ENCODE assay signal across 18 mouse cellular contexts in genomic region chr17:48613491-48613890, GRCm38 (mm10).
A peak's percentile ranks its signal among the peaks of the same experiment; 100 is the strongest.
DNase-seq lines count a peak whose midpoint lies in the region; ATAC-seq and TF ChIP-seq lines count a peak whose summit lies in the region.
"Had no signal": no experiment of that assay in that cellular context is flagged by ENCODE, and none has a peak within 500 bp of the region (broad histone marks: within the 10 kb centered on the region; RNA-seq: fewer than 3 reads in every experiment).

No protein-coding gene starts in this region.

- intact Hi-C loops in heart, postnatal 10 days (cut with DNase I) = no loop called here

- no peak for TF ChIP-seq POLR2A in liver, adult 2 months (IDR thresholded peaks at IDR 0.05; ENCODE audit: extremely low read depth, insufficient read depth, low read length)
- no peak for TF ChIP-seq POLR2A in ES-Bruce4 (IDR thresholded peaks at IDR 0.05; ENCODE audit: insufficient read depth, low read length)
- no peak for TF ChIP-seq POLR2A in bone marrow, adult 2 months (IDR thresholded peaks at IDR 0.05; ENCODE audit: borderline replicate concordance, control insufficient read depth, low read depth, low read length)

- H3K27me3 ChIP-seq in liver, adult 2 months (ENCODE audit: control insufficient read depth, insufficient read depth, low read length) = no peaks in the 10 kb centered on the region
- H3K27me3 ChIP-seq in liver, embryonic 12.5 days (replicated peaks) = no peaks in the 10 kb centered on the region
- no peaks in the 10 kb centered on the region for H3K27me3 ChIP-seq in ES-Bruce4 (ENCODE audit: control insufficient read depth, insufficient read depth, low read length, poor library complexity, severe bottlenecking)
- H3K27me3 ChIP-seq in midbrain, embryonic 13.5 days = no peaks in the 10 kb centered on the region
- H3K27me3 ChIP-seq: Patski had no signal

- no peak overlapping the region for H3K9ac ChIP-seq in liver, adult 2 months (ENCODE audit: low read depth, low read length)
- H3K9ac ChIP-seq in liver, embryonic 12.5 days = no peak overlapping the region
- no peak overlapping the region for H3K9ac ChIP-seq in ES-Bruce4 (ENCODE audit: low read depth, poor library complexity, severe bottlenecking)
- H3K9ac ChIP-seq in midbrain, embryonic 13.5 days (replicated peaks) = no peak overlapping the region

- no peaks in the 10 kb centered on the region for H3K79me2 ChIP-seq in liver, adult 2 months (ENCODE audit: control insufficient read depth, insufficient read depth, low read length)

- no peak overlapping the region for H3K27ac ChIP-seq in liver, adult 2 months (replicated peaks; ENCODE audit: insufficient read depth, low read depth, low read length)
- H3K27ac ChIP-seq in liver, embryonic 12.5 days = no peak overlapping the region
- H3K27ac ChIP-seq in ES-Bruce4 (ENCODE audit: insufficient read depth, low read length) = no peak overlapping the region
- H3K27ac ChIP-seq in bone marrow, adult 2 months (ENCODE audit: control insufficient read depth, insufficient read depth, low read depth, low read length, poor library complexity) = no peak overlapping the region
- no peak overlapping the region for H3K27ac ChIP-seq in midbrain, embryonic 13.5 days
- H3K27ac ChIP-seq: limb, embryonic 10.5 days had no signal

- 86% methylated on average over 5 of the region's 5 CpGs for WGBS in liver, adult 2 months
- 70% methylated on average over 5 of the region's 5 CpGs for WGBS in liver, embryonic 12.5 days (ENCODE audit: insufficient replicate concordance)
- WGBS in bone marrow, adult 2 months = 79% methylated on average over 5 of the region's 5 CpGs
- 90% methylated on average over 5 of the region's 5 CpGs for WGBS in midbrain, embryonic 13.5 days

- H3K36me3 ChIP-seq in liver, adult 2 months (ENCODE audit: control insufficient read depth, insufficient read depth, low read length) = no peaks in the 10 kb centered on the region
- no peaks in the 10 kb centered on the region for H3K36me3 ChIP-seq in liver, embryonic 12.5 days
- H3K36me3 ChIP-seq in ES-Bruce4 (ENCODE audit: control insufficient read depth, insufficient read depth, low read length, poor library complexity, severe bottlenecking) = no peaks in the 10 kb centered on the region
- H3K36me3 ChIP-seq in midbrain, embryonic 13.5 days = 0 out of 2 replicates have a peak, but pooled peaks cover 2% of the 10 kb centered on the region
- H3K36me3 ChIP-seq: limb, embryonic 10.5 days had no signal

- no peak overlapping the region for H3K4me2 ChIP-seq in liver, embryonic 12.5 days
- no peak overlapping the region for H3K4me2 ChIP-seq in midbrain, embryonic 13.5 days (replicated peaks)

- H3K4me3 ChIP-seq in liver, adult 2 months (ENCODE audit: insufficient read depth, low read depth, low read length) = no peak overlapping the region
- no peak overlapping the region for H3K4me3 ChIP-seq in liver, embryonic 12.5 days
- no peak overlapping the region for H3K4me3 ChIP-seq in ES-Bruce4 (ENCODE audit: low read depth, low read length)
- H3K4me3 ChIP-seq in bone marrow, adult 2 months (replicated peaks; ENCODE audit: control insufficient read depth, low read depth, low read length) = no peak overlapping the region
- no peak overlapping the region for H3K4me3 ChIP-seq in midbrain, embryonic 13.5 days (replicated peaks)
- H3K4me3 ChIP-seq: limb, embryonic 10.5 days had no signal

- peak; percentile 82 for DNase-seq in heart, adult 11 months
- no peak for DNase-seq in heart, postnatal 10 days
- no peak for DNase-seq in liver, adult 2 months (ENCODE audit: extremely low read depth, low read depth, low spot score)
- DNase-seq: cerebellum, adult 8-10 months; heart, postnatal 4 days; kidney, postnatal 36 days; layer of hippocampus, postnatal 36 days; lung, adult 18-20 months; retina, postnatal 1 day; thymus, adult 2 months had no signal

- TF ChIP-seq CTCF in liver, adult 2 months (IDR thresholded peaks at IDR 0.05; ENCODE audit: low read depth, low read length) = peak; percentile 36; the same call in 1 of the 2 replicates
- TF ChIP-seq CTCF in ES-Bruce4 (IDR thresholded peaks at IDR 0.05; ENCODE audit: low read depth, low read length) = peak; percentile 64
- peak; percentile 16; the same call in 1 of the 2 replicates for TF ChIP-seq CTCF in bone marrow, adult 2 months (IDR thresholded peaks at IDR 0.05; ENCODE audit: control insufficient read depth, insufficient read depth, low read length)

- no peak for ATAC-seq in liver, embryonic 12.5 days
- ATAC-seq in erythroid progenitor cell, adult 5-6 weeks (replicated peaks; ENCODE audit: low FRiP score, poor library complexity, severe bottlenecking) = no peak
- ATAC-seq in midbrain, embryonic 13.5 days = no peak
- ATAC-seq: forebrain, embryonic 16.5 days; Patski had no signal

- no peaks in the 10 kb centered on the region for H3K4me1 ChIP-seq in liver, adult 2 months (ENCODE audit: control insufficient read depth, insufficient read depth, low read length)
- H3K4me1 ChIP-seq in liver, embryonic 12.5 days = no peaks in the 10 kb centered on the region
- peaks cover 3% of the 10 kb centered on the region for H3K4me1 ChIP-seq in ES-Bruce4 (ENCODE audit: control insufficient read depth, insufficient read depth, low read length)
- H3K4me1 ChIP-seq in bone marrow, adult 2 months (ENCODE audit: control insufficient read depth, insufficient read depth, low read length) = no peaks in the 10 kb centered on the region
- no peaks in the 10 kb centered on the region; the same call in 1 of the 2 replicates for H3K4me1 ChIP-seq in midbrain, embryonic 13.5 days (replicated peaks)

- 0 out of 2 replicates have a peak, but pooled peaks cover 5% of the 10 kb centered on the region for H3K9me3 ChIP-seq in liver, embryonic 12.5 days (replicated peaks)
- no peaks in the 10 kb centered on the region for H3K9me3 ChIP-seq in ES-Bruce4 (replicated peaks; ENCODE audit: control insufficient read depth, insufficient read depth, low read length, poor library complexity, severe bottlenecking)
- peaks cover 6% of the 10 kb centered on the region; the same call in 1 of the 2 replicates for H3K9me3 ChIP-seq in midbrain, embryonic 13.5 days

- no peak for TF ChIP-seq EP300 in ES-Bruce4 (IDR thresholded peaks at IDR 0.05; ENCODE audit: insufficient read depth, low read depth, low read length)
